12 mouse cellular contexts compared by ENCODE assay signal in the genomic region with DNA sequence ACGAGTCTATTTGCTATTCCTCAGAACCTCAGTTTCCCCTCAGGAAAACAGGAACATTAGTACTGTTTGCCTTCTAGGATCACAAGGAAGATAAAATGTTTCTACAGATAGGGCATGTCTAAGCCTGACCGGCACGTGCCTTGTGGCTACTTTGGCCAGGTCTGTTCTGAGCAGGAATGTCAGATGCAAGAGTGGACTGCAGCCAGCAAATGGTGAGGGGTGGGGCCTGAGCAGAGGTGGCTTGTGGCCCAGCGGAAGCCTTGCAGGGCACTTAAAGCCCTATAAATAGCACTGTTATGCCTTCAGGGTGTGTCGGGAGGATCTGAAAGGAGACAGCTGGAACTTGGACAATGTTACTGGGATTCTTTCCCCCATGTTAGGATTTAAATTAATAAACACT. TPM values are rescaled to one million over a fixed set of nuclear protein-coding genes. Genes with fewer than 3 reads are reported as not detected.
DNase-seq lines count a peak whose midpoint lies in the region; ATAC-seq and TF ChIP-seq lines count a peak whose summit lies in the region.
"Had no signal": no experiment of that assay in that cellular context is flagged by ENCODE, and none has a peak within 500 bp of the region (broad histone marks: within the 10 kb centered on the region; RNA-seq: fewer than 3 reads in every experiment).

No protein-coding gene starts in this region.

- no peak for DNase-seq in intestine, embryonic 14.5 days (ENCODE audit: low spot score)
- DNase-seq in kidney, postnatal 0 days (ENCODE audit: low spot score), result peak; percentile 53
- no peak for DNase-seq in spleen, adult 12 weeks (ENCODE audit: low spot score)
- DNase-seq in hindbrain, embryonic 11.5 days (ENCODE audit: low spot score), result no peak
- DNase-seq: thymus, postnatal 14 days had no signal

- H3K9me3 ChIP-seq in intestine, embryonic 14.5 days (ENCODE audit: control insufficient read depth, low read length), result no peaks in the 10 kb centered on the region
- no peaks in the 10 kb centered on the region for H3K9me3 ChIP-seq in intestine, postnatal 0 days (ENCODE audit: control insufficient read depth)
- no peaks in the 10 kb centered on the region for H3K9me3 ChIP-seq in heart, embryonic 12.5 days (replicated peaks)
- H3K9me3 ChIP-seq in kidney, postnatal 0 days (replicated peaks; ENCODE audit: low read length), result no peaks in the 10 kb centered on the region
- no peaks in the 10 kb centered on the region for H3K9me3 ChIP-seq in stomach, embryonic 16.5 days (replicated peaks; ENCODE audit: control insufficient read depth, low read length)
- no peaks in the 10 kb centered on the region for H3K9me3 ChIP-seq in forebrain, embryonic 16.5 days (ENCODE audit: control insufficient read depth, low read length)
- H3K9me3 ChIP-seq in hindbrain, embryonic 11.5 days (ENCODE audit: control insufficient read depth, low read length), result no peaks in the 10 kb centered on the region
- H3K9me3 ChIP-seq: liver, embryonic 12.5 days; neural tube, embryonic 15.5 days had no signal

- H3K9ac ChIP-seq in intestine, embryonic 14.5 days (ENCODE audit: low read length), result no peak overlapping the region
- H3K9ac ChIP-seq in intestine, postnatal 0 days (ENCODE audit: low read depth, low read length), result no peak overlapping the region
- no peak overlapping the region for H3K9ac ChIP-seq in heart, embryonic 12.5 days
- no peak overlapping the region for H3K9ac ChIP-seq in kidney, postnatal 0 days (ENCODE audit: low read depth, low read length)
- H3K9ac ChIP-seq in stomach, embryonic 16.5 days (ENCODE audit: low read length), result 0 out of 2 replicates have a peak overlapping the region, but pooled peaks have one; percentile 22
- H3K9ac ChIP-seq in forebrain, embryonic 16.5 days (replicated peaks; ENCODE audit: low read depth, low read length), result no peak overlapping the region
- no peak overlapping the region for H3K9ac ChIP-seq in hindbrain, embryonic 11.5 days (ENCODE audit: low read depth, low read length)
- H3K9ac ChIP-seq: liver, embryonic 12.5 days; neural tube, embryonic 15.5 days had no signal

- TF ChIP-seq CTCF in intestine, postnatal 0 days (IDR thresholded peaks at IDR 0.05; ENCODE audit: low read depth), result no peak
- 0 out of 2 replicates have a peak, but pooled peaks have one; percentile 3 for TF ChIP-seq CTCF in kidney, postnatal 0 days (IDR thresholded peaks at IDR 0.05; ENCODE audit: low read depth)

- 0 out of 2 replicates have a peak overlapping the region, but pooled peaks have one; percentile 6 for H3K4me3 ChIP-seq in intestine, embryonic 14.5 days (ENCODE audit: low read depth, low read length)
- no peak overlapping the region for H3K4me3 ChIP-seq in intestine, postnatal 0 days (ENCODE audit: low read depth, low read length)
- no peak overlapping the region for H3K4me3 ChIP-seq in heart, embryonic 12.5 days
- H3K4me3 ChIP-seq in kidney, postnatal 0 days (replicated peaks; ENCODE audit: low read depth, low read length), result no peak overlapping the region
- no peak overlapping the region for H3K4me3 ChIP-seq in stomach, embryonic 16.5 days (replicated peaks; ENCODE audit: low read length)
- no peak overlapping the region for H3K4me3 ChIP-seq in forebrain, embryonic 16.5 days (replicated peaks; ENCODE audit: low read length)
- H3K4me3 ChIP-seq in hindbrain, embryonic 11.5 days (ENCODE audit: low read depth, low read length), result no peak overlapping the region
- H3K4me3 ChIP-seq: liver, embryonic 12.5 days; neural tube, embryonic 15.5 days had no signal

- H3K4me2 ChIP-seq in intestine, embryonic 14.5 days (ENCODE audit: low read length), result peak overlapping the region; percentile 40
- H3K4me2 ChIP-seq in intestine, postnatal 0 days (replicated peaks; ENCODE audit: low read depth), result no peak overlapping the region
- peak overlapping the region; percentile 35 for H3K4me2 ChIP-seq in heart, embryonic 12.5 days
- H3K4me2 ChIP-seq in kidney, postnatal 0 days (ENCODE audit: low read length), result peak overlapping the region; percentile 53; the same call in 1 of the 2 replicates
- H3K4me2 ChIP-seq in stomach, embryonic 16.5 days (ENCODE audit: low read depth, low read length), result no peak overlapping the region
- no peak overlapping the region for H3K4me2 ChIP-seq in forebrain, embryonic 16.5 days (ENCODE audit: low read length)
- H3K4me2 ChIP-seq in hindbrain, embryonic 11.5 days (replicated peaks; ENCODE audit: low read depth, low read length), result no peak overlapping the region
- H3K4me2 ChIP-seq: liver, embryonic 12.5 days; neural tube, embryonic 15.5 days had no signal

- H3K36me3 ChIP-seq in intestine, embryonic 14.5 days (ENCODE audit: control insufficient read depth, insufficient read depth, low read length), result no peaks in the 10 kb centered on the region
- H3K36me3 ChIP-seq in intestine, postnatal 0 days (ENCODE audit: control insufficient read depth, insufficient read depth), result no peaks in the 10 kb centered on the region
- no peaks in the 10 kb centered on the region for H3K36me3 ChIP-seq in heart, embryonic 12.5 days
- H3K36me3 ChIP-seq in kidney, postnatal 0 days (ENCODE audit: insufficient read depth, low read length), result no peaks in the 10 kb centered on the region
- no peaks in the 10 kb centered on the region for H3K36me3 ChIP-seq in stomach, embryonic 16.5 days (ENCODE audit: control insufficient read depth, insufficient read depth, low read length)
- H3K36me3 ChIP-seq in forebrain, embryonic 16.5 days (ENCODE audit: control insufficient read depth, insufficient read depth), result no peaks in the 10 kb centered on the region
- no peaks in the 10 kb centered on the region for H3K36me3 ChIP-seq in hindbrain, embryonic 11.5 days (ENCODE audit: control insufficient read depth, insufficient read depth, low read length)
- H3K36me3 ChIP-seq: liver, embryonic 12.5 days; neural tube, embryonic 15.5 days had no signal

- H3K4me1 ChIP-seq in intestine, embryonic 14.5 days (replicated peaks; ENCODE audit: control insufficient read depth, insufficient read depth, low read length), result peaks cover 33% of the 10 kb centered on the region
- peaks cover 15% of the 10 kb centered on the region; the same call in 1 of the 2 replicates for H3K4me1 ChIP-seq in intestine, postnatal 0 days (replicated peaks; ENCODE audit: control insufficient read depth, insufficient read depth, low read length)
- H3K4me1 ChIP-seq in heart, embryonic 12.5 days (replicated peaks), result peaks cover 41% of the 10 kb centered on the region
- peaks cover 29% of the 10 kb centered on the region for H3K4me1 ChIP-seq in kidney, postnatal 0 days (replicated peaks; ENCODE audit: insufficient read depth, low read length)
- peaks cover 35% of the 10 kb centered on the region for H3K4me1 ChIP-seq in stomach, embryonic 16.5 days (ENCODE audit: control insufficient read depth, insufficient read depth, low read length)
- peaks cover 10% of the 10 kb centered on the region; the same call in 1 of the 2 replicates for H3K4me1 ChIP-seq in forebrain, embryonic 16.5 days (replicated peaks; ENCODE audit: control insufficient read depth, insufficient read depth, low read length)
- H3K4me1 ChIP-seq in hindbrain, embryonic 11.5 days (replicated peaks; ENCODE audit: control insufficient read depth, insufficient read depth, low read length), result no peaks in the 10 kb centered on the region

- 0 out of 2 replicates have a peak overlapping the region, but pooled peaks have one; percentile 22 for H3K27ac ChIP-seq in intestine, embryonic 14.5 days (ENCODE audit: low read depth)
- no peak overlapping the region for H3K27ac ChIP-seq in intestine, postnatal 0 days (ENCODE audit: low read depth, low read length)
- peak overlapping the region; percentile 66 for H3K27ac ChIP-seq in heart, embryonic 12.5 days (ENCODE audit: poor library complexity, severe bottlenecking)
- H3K27ac ChIP-seq in kidney, postnatal 0 days, result peak overlapping the region; percentile 42
- no peak overlapping the region for H3K27ac ChIP-seq in stomach, embryonic 16.5 days (ENCODE audit: low read length)
- no peak overlapping the region for H3K27ac ChIP-seq in forebrain, embryonic 16.5 days (ENCODE audit: low read length)
- H3K27ac ChIP-seq in hindbrain, embryonic 11.5 days (ENCODE audit: low read depth, low read length), result no peak overlapping the region
- H3K27ac ChIP-seq: liver, embryonic 12.5 days; neural tube, embryonic 15.5 days had no signal

- ATAC-seq in intestine, embryonic 14.5 days (replicated peaks; ENCODE audit: low FRiP score, low TSS enrichment, low read depth), result no peak; the same call in 1 of the 2 replicates
- no peak for ATAC-seq in intestine, postnatal 0 days
- peak; percentile 52 for ATAC-seq in heart, embryonic 12.5 days (ENCODE audit: insufficient number of reproducible peaks, low FRiP score)
- ATAC-seq in kidney, postnatal 0 days (replicated peaks; ENCODE audit: low FRiP score, low read depth), result peak; percentile 50; the same call in 1 of the 2 replicates
- ATAC-seq in stomach, embryonic 16.5 days (ENCODE audit: insufficient read depth, low FRiP score), result no peak
- no peak for ATAC-seq in forebrain, embryonic 16.5 days
- no peak for ATAC-seq in hindbrain, embryonic 11.5 days (ENCODE audit: low FRiP score)
- ATAC-seq: inflammation-experienced regulatory T-cells, adult 6 months; liver, embryonic 12.5 days had no signal

- WGBS in intestine, embryonic 14.5 days, result 6% methylated on average over 5 of the region's 5 CpGs
- whole genome bisulfite sequencing in intestine, postnatal 0 days, result 3% methylated on average over 5 of the region's 5 CpGs
- WGBS in heart, embryonic 12.5 days, result 6% methylated on average over 5 of the region's 5 CpGs
- WGBS in kidney, postnatal 0 days, result 7% methylated on average over 5 of the region's 5 CpGs
- 10% methylated on average over 5 of the region's 5 CpGs for WGBS in stomach, embryonic 16.5 days
- 62% methylated on average over 5 of the region's 5 CpGs for WGBS in forebrain, embryonic 16.5 days
- 49% methylated on average over 5 of the region's 5 CpGs for WGBS in hindbrain, embryonic 11.5 days

- peaks cover 10% of the 10 kb centered on the region; the same call in 1 of the 2 replicates for H3K27me3 ChIP-seq in intestine, embryonic 14.5 days (replicated peaks; ENCODE audit: control insufficient read depth, insufficient read depth, low read length)
- H3K27me3 ChIP-seq in intestine, postnatal 0 days (replicated peaks; ENCODE audit: control insufficient read depth, insufficient read depth, low read length), result peaks cover 7% of the 10 kb centered on the region; the same call in 1 of the 2 replicates
- peaks cover 56% of the 10 kb centered on the region for H3K27me3 ChIP-seq in heart, embryonic 12.5 days (replicated peaks)
- H3K27me3 ChIP-seq in kidney, postnatal 0 days (ENCODE audit: insufficient read depth, low read length), result no peaks in the 10 kb centered on the region
- 0 out of 2 replicates have a peak, but pooled peaks cover 5% of the 10 kb centered on the region for H3K27me3 ChIP-seq in stomach, embryonic 16.5 days (ENCODE audit: control insufficient read depth, insufficient read depth, low read length)
- peaks cover 15% of the 10 kb centered on the region for H3K27me3 ChIP-seq in forebrain, embryonic 16.5 days (replicated peaks; ENCODE audit: control insufficient read depth, insufficient read depth, low read length)
- H3K27me3 ChIP-seq in hindbrain, embryonic 11.5 days (ENCODE audit: control insufficient read depth, insufficient read depth, low read length), result peaks cover 9% of the 10 kb centered on the region

RNA-seq across cellular contexts. Expression of gene Palm3, which starts 1.8 kb away (rescaled TPM):
- polyA plus RNA-seq in intestine, embryonic 14.5 days (2014; fragmentation: Nextera tagmentation; extraction: Ambion mirVana), result 5.8 and 7.0 TPM in 2 replicates
- 0.30 and 0.39 TPM in 2 replicates for polyA plus RNA-seq in intestine, postnatal 0 days (2015; fragmentation: Nextera tagmentation; extraction: Ambion mirVana)
- 1.7 and 2.1 TPM in 2 replicates for polyA plus RNA-seq in heart, embryonic 12.5 days (2016; fragmentation: Nextera tagmentation; extraction: Ambion mirVana)
- polyA plus RNA-seq in kidney, postnatal 0 days (2015; fragmentation: Nextera tagmentation; extraction: Ambion mirVana), result 12.7 and 15.7 TPM in 2 replicates
- 4.1 and 4.9 TPM in 2 replicates for polyA plus RNA-seq in stomach, embryonic 16.5 days (2015; fragmentation: Nextera tagmentation; extraction: Ambion mirVana)
- polyA plus RNA-seq in forebrain, embryonic 16.5 days (2015; fragmentation: Nextera tagmentation; extraction: Ambion mirVana), result 2.0 and 3.0 TPM in 2 replicates
- 3.3 and 3.5 TPM in 2 replicates for polyA plus RNA-seq in hindbrain, embryonic 11.5 days (2014; fragmentation: Nextera tagmentation; extraction: Ambion mirVana)

RNA-seq across cellular contexts. Expression of gene 2210011C24Rik, which starts 11.1 kb away (rescaled TPM):
- 1.3 and 1.6 TPM in 2 replicates for polyA plus RNA-seq in intestine, embryonic 14.5 days (2014; fragmentation: Nextera tagmentation; extraction: Ambion mirVana)
- polyA plus RNA-seq in intestine, postnatal 0 days (2015; fragmentation: Nextera tagmentation; extraction: Ambion mirVana), result 4.5 and 4.7 TPM in 2 replicates
- 0.30 TPM in 1 of 2 replicates, not detected in the other for polyA plus RNA-seq in heart, embryonic 12.5 days (2016; fragmentation: Nextera tagmentation; extraction: Ambion mirVana)
- 15.8 and 21.0 TPM in 2 replicates for polyA plus RNA-seq in kidney, postnatal 0 days (2015; fragmentation: Nextera tagmentation; extraction: Ambion mirVana)
- 0.50 and 0.80 TPM in 2 replicates for polyA plus RNA-seq in stomach, embryonic 16.5 days (2015; fragmentation: Nextera tagmentation; extraction: Ambion mirVana)
- polyA plus RNA-seq in forebrain, embryonic 16.5 days (2015; fragmentation: Nextera tagmentation; extraction: Ambion mirVana), result not detected in 2 replicates
- polyA plus RNA-seq in hindbrain, embryonic 11.5 days (2014; fragmentation: Nextera tagmentation; extraction: Ambion mirVana), result 0.22 TPM in 1 of 2 replicates, not detected in the other
- polyA plus RNA-seq: liver, embryonic 12.5 days had no signal

RNA-seq across cellular contexts. Expression of gene Il27ra, which starts 19.3 kb away (rescaled TPM):
- polyA plus RNA-seq in intestine, embryonic 14.5 days (2014; fragmentation: Nextera tagmentation; extraction: Ambion mirVana), result 0.69 and 1.2 TPM in 2 replicates
- polyA plus RNA-seq in intestine, postnatal 0 days (2015; fragmentation: Nextera tagmentation; extraction: Ambion mirVana), result 0.29 and 0.31 TPM in 2 replicates
- polyA plus RNA-seq in heart, embryonic 12.5 days (2016; fragmentation: Nextera tagmentation; extraction: Ambion mirVana), result 4.4 and 5.3 TPM in 2 replicates
- polyA plus RNA-seq in kidney, postnatal 0 days (2015; fragmentation: Nextera tagmentation; extraction: Ambion mirVana), result 1.2 and 1.3 TPM in 2 replicates
- 1.3 and 1.5 TPM in 2 replicates for polyA plus RNA-seq in stomach, embryonic 16.5 days (2015; fragmentation: Nextera tagmentation; extraction: Ambion mirVana)
- 0.65 and 0.79 TPM in 2 replicates for polyA plus RNA-seq in forebrain, embryonic 16.5 days (2015; fragmentation: Nextera tagmentation; extraction: Ambion mirVana)
- polyA plus RNA-seq in hindbrain, embryonic 11.5 days (2014; fragmentation: Nextera tagmentation; extraction: Ambion mirVana), result not detected in 2 replicates

RNA-seq across cellular contexts. Expression of gene Rln3, which starts 21.7 kb away (rescaled TPM):
- 0.40 and 0.41 TPM in 2 replicates for polyA plus RNA-seq in intestine, embryonic 14.5 days (2014; fragmentation: Nextera tagmentation; extraction: Ambion mirVana)
- 0.42 TPM in 1 of 2 replicates, not detected in the other for polyA plus RNA-seq in intestine, postnatal 0 days (2015; fragmentation: Nextera tagmentation; extraction: Ambion mirVana)
- not detected in 2 replicates for polyA plus RNA-seq in heart, embryonic 12.5 days (2016; fragmentation: Nextera tagmentation; extraction: Ambion mirVana)
- polyA plus RNA-seq in kidney, postnatal 0 days (2015; fragmentation: Nextera tagmentation; extraction: Ambion mirVana), result not detected in 2 replicates
- polyA plus RNA-seq in stomach, embryonic 16.5 days (2015; fragmentation: Nextera tagmentation; extraction: Ambion mirVana), result 0.22 TPM in 1 of 2 replicates, not detected in the other
- not detected in 2 replicates for polyA plus RNA-seq in forebrain, embryonic 16.5 days (2015; fragmentation: Nextera tagmentation; extraction: Ambion mirVana)
- polyA plus RNA-seq in hindbrain, embryonic 11.5 days (2014; fragmentation: Nextera tagmentation; extraction: Ambion mirVana), result 0.48 TPM in 1 of 2 replicates, not detected in the other
- polyA plus RNA-seq: liver, embryonic 12.5 days had no signal

RNA-seq across cellular contexts. Expression of gene 1700067K01Rik, which starts 21.8 kb away (rescaled TPM):
- polyA plus RNA-seq in intestine, embryonic 14.5 days (2014; fragmentation: Nextera tagmentation; extraction: Ambion mirVana), result 0.39 and 0.66 TPM in 2 replicates
- polyA plus RNA-seq in intestine, postnatal 0 days (2015; fragmentation: Nextera tagmentation; extraction: Ambion mirVana), result 0.68 and 0.86 TPM in 2 replicates
- polyA plus RNA-seq in heart, embryonic 12.5 days (2016; fragmentation: Nextera tagmentation; extraction: Ambion mirVana), result 0.22 and 0.54 TPM in 2 replicates
- 1.1 and 1.7 TPM in 2 replicates for polyA plus RNA-seq in kidney, postnatal 0 days (2015; fragmentation: Nextera tagmentation; extraction: Ambion mirVana)
- 0.58 and 0.71 TPM in 2 replicates for polyA plus RNA-seq in stomach, embryonic 16.5 days (2015; fragmentation: Nextera tagmentation; extraction: Ambion mirVana)
- 1.1 and 1.3 TPM in 2 replicates for polyA plus RNA-seq in forebrain, embryonic 16.5 days (2015; fragmentation: Nextera tagmentation; extraction: Ambion mirVana)
- 0.80 and 0.93 TPM in 2 replicates for polyA plus RNA-seq in hindbrain, embryonic 11.5 days (2014; fragmentation: Nextera tagmentation; extraction: Ambion mirVana)

Comparison
In these comparisons a context has a peak if more than half of its experiments do, and no peak if none do; other contexts are left out.
1. H3K27ac ChIP-seq: peak in intestine, embryonic 14.5 days (single experiment), heart, embryonic 12.5 days (single experiment) and kidney, postnatal 0 days (single experiment); none in intestine, postnatal 0 days (single experiment), stomach, embryonic 16.5 days (single experiment), forebrain, embryonic 16.5 days (single experiment) and hindbrain, embryonic 11.5 days (single experiment).
2. H3K4me2 ChIP-seq: peak in intestine, embryonic 14.5 days (single experiment), heart, embryonic 12.5 days (single experiment) and kidney, postnatal 0 days (single experiment); none in intestine, postnatal 0 days (single experiment), stomach, embryonic 16.5 days (single experiment), forebrain, embryonic 16.5 days (single experiment) and hindbrain, embryonic 11.5 days (single experiment).
3. ATAC-seq: peak in heart, embryonic 12.5 days (single experiment) and kidney, postnatal 0 days (single experiment); none in intestine, embryonic 14.5 days (single experiment), intestine, postnatal 0 days (single experiment), stomach, embryonic 16.5 days (single experiment), forebrain, embryonic 16.5 days (single experiment) and hindbrain, embryonic 11.5 days (single experiment).